Mouse (Mus musculus): Measurements from ENCODE around the gene Fgfr2.

- TF ChIP-seq CTCF (IDR thresholded peaks at IDR 0.05; ENCODE audit: low read depth) (no peak), EP300 (IDR thresholded peaks at IDR 0.05; ENCODE audit: low read depth) (no peak)
These were observed 231.4 kb downstream of the Fgfr2 start for GRCm38 (mm10) chr7:132891561-132892310.

All from liver, postnatal 0 days (tissue).